Mouse (Mus musculus): ENCODE measurements around the gene Hrh2. TPM values are rescaled to one million over a fixed set of nuclear protein-coding genes. Genes with fewer than 3 reads are reported as not detected.

Hrh2 gene
- polyA plus RNA-seq, 2 experiments: 0.13 TPM; not detected in 1

DNA sequence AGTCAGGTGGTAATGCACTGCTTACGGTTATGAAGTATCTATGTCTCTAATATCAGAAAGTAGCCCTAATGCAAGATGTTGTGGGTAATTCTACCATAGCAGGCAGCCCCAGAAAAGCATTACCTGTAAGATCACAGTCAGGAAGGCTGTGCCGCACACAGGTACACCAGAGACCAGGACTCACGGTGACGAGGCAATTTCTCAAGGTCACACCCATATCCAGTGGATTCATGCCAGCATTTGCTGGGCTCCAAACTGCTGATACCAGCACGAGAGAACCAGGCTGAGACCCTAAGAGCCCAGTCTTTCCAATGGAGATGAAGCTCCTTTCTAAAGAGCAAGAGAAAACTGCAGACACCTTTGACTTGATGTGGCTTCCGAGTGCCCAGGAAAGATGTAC is 10.6 kb upstream of the Hrh2 start:
- H3K27ac ChIP-seq (replicated peaks; ENCODE audit: low read depth, low read length): no peak overlapping the region
- no peak overlapping the region for H3K4me2 ChIP-seq (replicated peaks; ENCODE audit: low read depth, low read length, severe bottlenecking)
- H3K36me3 ChIP-seq (ENCODE audit: control insufficient read depth, insufficient read depth, low read length): no peaks in the 10 kb centered on the region
- no peaks in the 10 kb centered on the region for H3K4me1 ChIP-seq (ENCODE audit: control insufficient read depth, insufficient read depth, low read length)
- TF ChIP-seq POLR2A (IDR thresholded peaks at IDR 0.05; ENCODE audit: borderline replicate concordance, extremely low read depth, insufficient read depth, insufficient read length): no peak
- ATAC-seq (ENCODE audit: low FRiP score, low read depth) (no peak), DNase-seq (ENCODE audit: low spot score) (no peak)
- no peak overlapping the region for H3K4me3 ChIP-seq (replicated peaks; ENCODE audit: low read length)
- H3K27me3 ChIP-seq (ENCODE audit: control insufficient read depth, insufficient read depth, low read length): no peaks in the 10 kb centered on the region
- WGBS: 78% methylated on average over 6 of the region's 6 CpGs
- H3K9me3 ChIP-seq (ENCODE audit: control insufficient read depth, low read length): no peaks in the 10 kb centered on the region
- H3K9ac ChIP-seq (ENCODE audit: low read depth, low read length, severe bottlenecking): no peak overlapping the region

DNA sequence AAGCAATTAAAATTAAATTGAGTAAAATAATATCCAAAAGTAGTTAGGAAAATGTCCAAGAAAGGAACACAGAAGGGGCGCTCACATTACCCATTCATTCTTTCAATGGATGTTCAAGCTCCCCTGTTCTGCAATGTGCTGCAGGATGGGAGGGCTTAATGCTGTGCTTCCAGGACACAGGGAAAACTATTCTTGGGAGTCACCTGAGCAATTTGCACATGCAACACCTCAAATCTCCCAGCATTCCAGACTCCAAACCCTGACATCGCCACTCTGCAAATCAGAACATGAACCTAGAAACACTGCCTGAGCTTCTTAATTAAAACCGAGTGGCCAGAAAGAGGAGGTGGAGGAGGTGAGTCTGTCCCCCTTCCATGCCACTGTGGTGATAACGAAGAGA is 10.0 kb upstream of the Hrh2 start:
- H3K4me2 ChIP-seq (replicated peaks; ENCODE audit: low read depth, low read length, severe bottlenecking): no peak overlapping the region
- no peaks in the 10 kb centered on the region for H3K36me3 ChIP-seq (ENCODE audit: control insufficient read depth, insufficient read depth, low read length)
- no peak for TF ChIP-seq POLR2A (IDR thresholded peaks at IDR 0.05; ENCODE audit: borderline replicate concordance, extremely low read depth, insufficient read depth, insufficient read length)
- DNase-seq (ENCODE audit: low spot score) (no peak), ATAC-seq (ENCODE audit: low FRiP score, low read depth) (no peak)
- 84% methylated on average over 4 of the region's 4 CpGs for WGBS
- no peaks in the 10 kb centered on the region for H3K9me3 ChIP-seq (ENCODE audit: control insufficient read depth, low read length)
- no peak overlapping the region for H3K9ac ChIP-seq (ENCODE audit: low read depth, low read length, severe bottlenecking)
- no peak overlapping the region for H3K4me3 ChIP-seq (replicated peaks; ENCODE audit: low read length)
- no peak overlapping the region for H3K27ac ChIP-seq (replicated peaks; ENCODE audit: low read depth, low read length)
- no peaks in the 10 kb centered on the region for H3K4me1 ChIP-seq (ENCODE audit: control insufficient read depth, insufficient read depth, low read length)
- H3K27me3 ChIP-seq (ENCODE audit: control insufficient read depth, insufficient read depth, low read length): no peaks in the 10 kb centered on the region

DNA sequence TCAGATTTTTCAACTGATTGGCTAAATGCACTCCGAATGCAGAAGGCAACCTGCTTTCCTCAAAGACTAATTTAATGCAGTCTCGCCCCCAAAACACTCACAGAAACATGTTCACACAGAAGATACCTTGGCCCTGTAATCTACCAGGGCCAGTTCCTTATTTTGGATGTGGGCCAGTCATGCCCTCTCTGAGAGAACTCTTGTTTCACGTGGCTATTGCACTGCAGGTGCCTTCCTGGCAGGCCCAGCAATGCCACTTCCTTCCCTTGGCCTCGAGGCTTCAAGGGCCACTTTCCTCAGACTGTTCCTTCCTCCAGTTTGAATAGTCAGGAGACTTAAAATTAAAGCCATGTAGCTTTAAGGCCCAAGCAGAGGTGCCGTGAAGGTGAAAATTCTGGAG is 5.5 kb upstream of the Hrh2 start:
- Histone ChIP-seq H3K4me2 (replicated peaks; ENCODE audit: low read depth, low read length, severe bottlenecking) (no peak overlapping the region), H3K9ac (ENCODE audit: low read depth, low read length, severe bottlenecking) (no peak overlapping the region), H3K27ac (replicated peaks; ENCODE audit: low read depth, low read length) (no peak overlapping the region), H3K4me3 (replicated peaks; ENCODE audit: low read length) (no peak overlapping the region), H3K4me1 (ENCODE audit: control insufficient read depth, insufficient read depth, low read length) (no peaks in the 10 kb centered on the region), H3K27me3 (ENCODE audit: control insufficient read depth, insufficient read depth, low read length) (peaks cover 7% of the 10 kb centered on the region; the same call in 1 of the 2 replicates), H3K36me3 (ENCODE audit: control insufficient read depth, insufficient read depth, low read length) (no peaks in the 10 kb centered on the region), H3K9me3 (ENCODE audit: control insufficient read depth, low read length) (no peaks in the 10 kb centered on the region)
- DNase-seq (ENCODE audit: low spot score) (no peak), ATAC-seq (ENCODE audit: low FRiP score, low read depth) (no peak)
- TF ChIP-seq POLR2A (IDR thresholded peaks at IDR 0.05; ENCODE audit: borderline replicate concordance, extremely low read depth, insufficient read depth, insufficient read length): no peak
- WGBS: 81% methylated on average over 5 of the region's 5 CpGs

DNA sequence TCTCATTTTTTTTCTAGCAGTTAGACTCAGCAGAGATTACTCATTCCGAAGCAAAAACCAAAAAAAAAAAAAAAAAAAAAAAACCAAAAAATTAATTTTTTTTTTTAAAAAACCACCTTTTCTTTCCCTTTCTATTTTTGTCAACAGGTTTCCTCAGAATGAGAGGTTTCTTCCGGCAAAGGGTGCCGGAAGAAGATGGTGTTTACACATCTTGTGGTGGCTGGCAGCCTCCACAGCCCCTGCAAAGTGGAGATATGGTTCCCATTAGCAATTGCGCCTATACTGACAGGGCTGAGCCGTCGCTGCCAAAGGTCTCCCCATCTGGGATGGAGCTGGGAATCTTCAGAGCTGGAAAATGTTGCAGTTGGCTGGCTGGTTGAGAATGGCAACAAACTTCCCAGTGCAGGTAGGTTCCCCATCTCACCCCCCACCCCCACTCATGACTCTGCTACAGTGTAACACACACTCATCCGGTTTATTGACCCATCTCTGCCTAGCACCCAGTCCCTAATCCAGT is 3.7 kb upstream of the Hrh2 start:
- WGBS: 54% methylated on average over 7 of the region's 7 CpGs
- no peak for TF ChIP-seq POLR2A (IDR thresholded peaks at IDR 0.05; ENCODE audit: borderline replicate concordance, extremely low read depth, insufficient read depth, insufficient read length)
- H3K9ac ChIP-seq (ENCODE audit: low read depth, low read length, severe bottlenecking): no peak overlapping the region
- no peaks in the 10 kb centered on the region for H3K9me3 ChIP-seq (ENCODE audit: control insufficient read depth, low read length)
- H3K4me1 ChIP-seq (ENCODE audit: control insufficient read depth, insufficient read depth, low read length): no peaks in the 10 kb centered on the region
- no peaks in the 10 kb centered on the region for H3K36me3 ChIP-seq (ENCODE audit: control insufficient read depth, insufficient read depth, low read length)
- DNase-seq (ENCODE audit: low spot score) (no peak), ATAC-seq (ENCODE audit: low FRiP score, low read depth) (no peak)
- no peak overlapping the region for H3K4me2 ChIP-seq (replicated peaks; ENCODE audit: low read depth, low read length, severe bottlenecking)
- H3K27ac ChIP-seq (replicated peaks; ENCODE audit: low read depth, low read length): no peak overlapping the region
- no peak overlapping the region for H3K4me3 ChIP-seq (replicated peaks; ENCODE audit: low read length)
- peaks cover 22% of the 10 kb centered on the region for H3K27me3 ChIP-seq (ENCODE audit: control insufficient read depth, insufficient read depth, low read length)

DNA sequence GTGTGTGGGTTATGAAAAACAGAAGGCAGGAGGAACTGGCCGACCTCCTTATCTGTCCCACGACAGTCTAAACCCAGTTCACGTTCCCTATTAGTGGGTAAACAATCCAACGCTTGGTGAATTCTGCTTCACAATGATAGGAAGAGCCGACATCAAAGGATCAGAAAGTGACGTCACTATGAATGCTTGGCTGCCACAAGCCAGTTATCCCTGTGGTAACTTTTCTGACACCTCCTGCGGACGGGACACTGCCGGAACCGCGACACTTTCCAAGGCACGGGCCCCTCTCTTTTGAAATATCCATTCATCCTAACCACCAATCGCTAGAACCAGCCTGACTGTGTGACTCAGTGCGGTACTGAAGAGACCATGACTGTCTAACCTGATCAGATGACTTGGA is 2.0 kb upstream of the Hrh2 start:
- DNase-seq (ENCODE audit: low spot score): no peak
- H3K4me2 ChIP-seq (replicated peaks; ENCODE audit: low read depth, low read length, severe bottlenecking): no peak overlapping the region
- no peak for TF ChIP-seq POLR2A (IDR thresholded peaks at IDR 0.05; ENCODE audit: borderline replicate concordance, extremely low read depth, insufficient read depth, insufficient read length)
- H3K36me3 ChIP-seq (ENCODE audit: control insufficient read depth, insufficient read depth, low read length): no peaks in the 10 kb centered on the region
- no peak overlapping the region for H3K9ac ChIP-seq (ENCODE audit: low read depth, low read length, severe bottlenecking)
- H3K27me3 ChIP-seq (ENCODE audit: control insufficient read depth, insufficient read depth, low read length): peaks cover 36% of the 10 kb centered on the region
- no peaks in the 10 kb centered on the region for H3K4me1 ChIP-seq (ENCODE audit: control insufficient read depth, insufficient read depth, low read length)
- no peak overlapping the region for H3K4me3 ChIP-seq (replicated peaks; ENCODE audit: low read length)
- H3K9me3 ChIP-seq (ENCODE audit: control insufficient read depth, low read length): no peaks in the 10 kb centered on the region
- 87% methylated on average over 14 of the region's 14 CpGs for WGBS
- H3K27ac ChIP-seq (replicated peaks; ENCODE audit: low read depth, low read length): no peak overlapping the region
- no peak for ATAC-seq (ENCODE audit: low FRiP score, low read depth)

DNA sequence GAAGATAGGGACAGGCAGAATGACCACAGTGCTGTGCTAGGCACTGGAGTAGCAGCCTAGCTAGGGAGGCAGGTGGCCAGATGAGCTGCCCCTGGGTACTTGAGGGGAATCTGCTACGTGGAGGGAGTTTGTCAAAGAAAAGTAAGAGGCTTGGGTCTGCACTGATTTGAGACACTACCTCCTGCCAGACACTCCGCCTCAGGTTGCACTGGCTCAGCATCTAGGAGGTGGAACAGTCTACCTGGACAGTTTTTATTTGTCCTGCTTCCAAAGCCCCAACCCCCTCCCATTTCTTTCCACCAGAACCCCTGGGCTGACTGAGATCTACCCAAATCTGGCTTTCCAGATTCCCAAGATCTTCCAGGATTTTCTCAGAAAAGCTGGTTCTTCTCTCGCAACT is 748 bp upstream of the Hrh2 start:
- Histone ChIP-seq H3K4me2 (replicated peaks; ENCODE audit: low read depth, low read length, severe bottlenecking) (no peak overlapping the region), H3K4me1 (ENCODE audit: control insufficient read depth, insufficient read depth, low read length) (no peaks in the 10 kb centered on the region), H3K36me3 (ENCODE audit: control insufficient read depth, insufficient read depth, low read length) (no peaks in the 10 kb centered on the region), H3K9ac (ENCODE audit: low read depth, low read length, severe bottlenecking) (no peak overlapping the region), H3K27me3 (ENCODE audit: control insufficient read depth, insufficient read depth, low read length) (peaks cover 36% of the 10 kb centered on the region), H3K27ac (replicated peaks; ENCODE audit: low read depth, low read length) (no peak overlapping the region), H3K9me3 (ENCODE audit: control insufficient read depth, low read length) (no peaks in the 10 kb centered on the region), H3K4me3 (replicated peaks; ENCODE audit: low read length) (no peak overlapping the region)
- TF ChIP-seq POLR2A (IDR thresholded peaks at IDR 0.05; ENCODE audit: borderline replicate concordance, extremely low read depth, insufficient read depth, insufficient read length): no peak
- DNase-seq (ENCODE audit: low spot score) (no peak), ATAC-seq (ENCODE audit: low FRiP score, low read depth) (no peak)
- WGBS: 65% methylated on average over 3 of the region's 3 CpGs
